Mouse (Mus musculus): ENCODE measurements around the gene Dctn3.

Dctn3 gene

GRCm38 (mm10) chr4:41670836-41671235, 52.1 kb downstream of the Dctn3 start:
- DNase-seq: no peak

- DNase-seq: no peak
Observed at GRCm38 (mm10) chr4:41666646-41667045, 56.3 kb downstream of the Dctn3 start.

- DNase-seq: no peak
Observed at GRCm38 (mm10) chr4:41665009-41665675, 57.8 kb downstream of the Dctn3 start.

Data from thymus, adult 18-20 months (tissue).